Mouse (Mus musculus): ENCODE measurements around the gene Ints4. TPM values are rescaled to one million over a fixed set of nuclear protein-coding genes. Genes with fewer than 3 reads are reported as not detected.

Gene Ints4
- polyA plus RNA-seq, 1 experiment from 2014 or later = 40.8 TPM

DNA sequence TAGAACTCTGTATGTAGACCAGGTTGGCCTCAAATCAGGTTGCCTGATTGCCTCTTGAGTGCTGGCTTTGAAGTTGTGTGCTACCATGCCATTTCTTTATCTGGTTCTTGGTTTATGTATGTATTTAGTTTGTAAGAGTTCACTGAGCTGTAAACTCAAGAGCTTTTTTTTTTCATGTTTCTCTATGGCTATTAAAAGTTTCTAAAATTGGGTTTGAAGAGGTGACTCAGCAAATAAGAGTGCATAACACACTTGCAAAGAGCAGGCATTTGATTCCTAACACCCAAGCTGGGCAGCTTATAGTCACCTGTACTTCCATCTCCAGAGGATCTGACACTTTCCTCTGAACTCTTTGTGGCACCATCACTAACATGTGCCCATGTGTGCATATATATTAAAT is 14.3 kb downstream of the Ints4 start:
- Histone ChIP-seq H3K4me3 (ENCODE audit: low read length) (no peak overlapping the region), H3K4me2 (ENCODE audit: low read depth, low read length) (no peak overlapping the region), H3K9ac (ENCODE audit: low read length) (no peak overlapping the region), H3K36me3 (ENCODE audit: control insufficient read depth, insufficient read depth) (peaks cover 8% of the 10 kb centered on the region), H3K27ac (ENCODE audit: low read length) (no peak overlapping the region), H3K9me3 (replicated peaks; ENCODE audit: control insufficient read depth, low read length) (no peaks in the 10 kb centered on the region), H3K4me1 (ENCODE audit: control insufficient read depth, insufficient read depth, low read length) (peaks cover 3% of the 10 kb centered on the region; the same call in 1 of the 2 replicates), H3K27me3 (ENCODE audit: control insufficient read depth, insufficient read depth, low read length) (no peaks in the 10 kb centered on the region)
- ATAC-seq (replicated peaks; ENCODE audit: extremely low read depth, insufficient read depth, low FRiP score) = no peak

DNA sequence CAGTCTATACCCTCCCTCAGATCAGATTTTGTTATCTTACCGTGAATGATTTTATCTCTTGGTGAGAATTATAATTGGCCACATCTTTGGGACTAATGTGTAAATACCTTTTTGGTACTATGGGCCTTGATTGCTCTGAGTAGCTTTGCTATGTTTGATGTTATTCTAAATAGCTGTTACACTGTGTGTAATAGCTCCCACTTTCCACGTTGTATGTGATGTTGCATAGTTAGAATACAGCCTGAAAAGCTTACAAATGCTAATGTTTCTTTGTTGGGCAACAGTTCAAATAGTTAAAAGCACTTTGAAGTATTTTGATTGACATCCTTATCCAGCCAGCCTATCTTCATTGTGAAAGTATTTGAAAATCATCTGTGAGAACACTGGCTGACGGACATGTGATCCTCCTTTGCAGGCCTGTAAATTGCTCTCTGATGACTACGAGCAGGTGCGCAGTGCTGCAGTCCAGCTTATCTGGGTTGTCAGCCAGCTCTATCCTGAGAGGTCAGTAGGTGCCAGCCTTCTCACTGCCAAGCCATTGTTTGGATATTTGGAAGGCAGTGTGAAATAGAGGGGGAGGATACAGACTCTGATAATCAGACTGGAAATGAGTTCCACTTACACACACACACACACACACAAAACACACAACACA is 19.9 kb downstream of the Ints4 start:
- H3K27ac ChIP-seq (ENCODE audit: low read length) = peak overlapping the region; percentile 66
- peaks cover 7% of the 10 kb centered on the region for H3K4me1 ChIP-seq (ENCODE audit: control insufficient read depth, insufficient read depth, low read length)
- H3K9me3 ChIP-seq (replicated peaks; ENCODE audit: control insufficient read depth, low read length) = no peaks in the 10 kb centered on the region
- no peak overlapping the region for H3K9ac ChIP-seq (ENCODE audit: low read length)
- H3K36me3 ChIP-seq (ENCODE audit: control insufficient read depth, insufficient read depth) = peaks cover 3% of the 10 kb centered on the region; the same call in 1 of the 2 replicates
- ATAC-seq (replicated peaks; ENCODE audit: extremely low read depth, insufficient read depth, low FRiP score) = peak; percentile 87
- WGBS = 47% methylated on average over 5 of the region's 5 CpGs
- no peak overlapping the region for H3K4me2 ChIP-seq (ENCODE audit: low read depth, low read length)
- no peaks in the 10 kb centered on the region for H3K27me3 ChIP-seq (ENCODE audit: control insufficient read depth, insufficient read depth, low read length)
- no peak overlapping the region for H3K4me3 ChIP-seq (ENCODE audit: low read length)

DNA sequence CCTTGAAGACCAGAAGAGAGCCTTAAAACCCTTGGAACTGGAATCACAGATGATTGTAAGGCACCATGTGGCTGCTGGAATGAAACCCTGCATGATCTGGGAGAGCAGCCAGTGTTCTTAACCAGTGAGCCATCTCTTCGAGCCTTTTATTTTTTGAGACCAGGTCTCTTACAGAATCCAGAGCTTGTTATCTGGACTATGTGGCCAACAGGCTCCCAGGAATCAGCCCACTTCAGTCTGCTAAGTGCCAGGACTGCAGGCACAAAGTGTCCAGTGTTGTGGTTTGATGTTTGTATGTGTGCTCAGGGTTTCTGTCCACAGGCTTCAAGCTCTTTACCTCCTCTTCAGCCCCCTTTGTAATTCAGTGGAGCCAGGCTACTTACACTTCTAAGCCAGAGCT is 34.0 kb downstream of the Ints4 start:
- 46% methylated on average over 1 of the region's 1 CpGs for WGBS
- Histone ChIP-seq H3K9me3 (replicated peaks; ENCODE audit: control insufficient read depth, low read length) (no peaks in the 10 kb centered on the region), H3K4me3 (ENCODE audit: low read length) (no peak overlapping the region), H3K36me3 (ENCODE audit: control insufficient read depth, insufficient read depth) (peaks cover 32% of the 10 kb centered on the region), H3K27ac (ENCODE audit: low read length) (peak overlapping the region; percentile 84), H3K4me1 (ENCODE audit: control insufficient read depth, insufficient read depth, low read length) (peaks cover 5% of the 10 kb centered on the region), H3K4me2 (ENCODE audit: low read depth, low read length) (no peak overlapping the region), H3K9ac (ENCODE audit: low read length) (no peak overlapping the region), H3K27me3 (ENCODE audit: control insufficient read depth, insufficient read depth, low read length) (no peaks in the 10 kb centered on the region)
- ATAC-seq (replicated peaks; ENCODE audit: extremely low read depth, insufficient read depth, low FRiP score) = peak; percentile 89

DNA sequence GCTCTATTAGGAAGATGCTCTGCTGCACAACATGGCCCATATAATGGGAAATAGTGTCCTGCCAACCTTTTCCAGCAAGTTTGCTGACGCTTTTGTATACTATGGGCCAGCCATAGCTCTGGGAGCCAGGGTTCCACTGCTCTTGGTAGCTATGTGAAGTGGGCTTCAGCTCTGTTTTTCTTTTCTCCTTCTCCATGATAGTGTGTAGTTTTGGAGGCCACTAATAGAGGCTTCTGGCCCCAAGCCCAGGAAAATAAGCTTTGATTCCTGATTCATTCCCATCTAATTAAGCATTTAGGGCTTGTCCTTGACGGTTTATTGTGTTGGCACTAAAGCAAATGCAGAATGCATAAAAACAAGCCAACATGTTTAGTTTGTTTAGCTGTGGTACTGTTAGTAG is 39.2 kb downstream of the Ints4 start:
- no peak overlapping the region for H3K27ac ChIP-seq (ENCODE audit: low read length)
- no peak for ATAC-seq (replicated peaks; ENCODE audit: extremely low read depth, insufficient read depth, low FRiP score)
- no peaks in the 10 kb centered on the region for H3K9me3 ChIP-seq (replicated peaks; ENCODE audit: control insufficient read depth, low read length)
- no peak overlapping the region for H3K4me2 ChIP-seq (ENCODE audit: low read depth, low read length)
- H3K9ac ChIP-seq (ENCODE audit: low read length) = no peak overlapping the region
- peaks cover 24% of the 10 kb centered on the region for H3K36me3 ChIP-seq (ENCODE audit: control insufficient read depth, insufficient read depth)
- 86% methylated on average over 2 of the region's 2 CpGs for WGBS
- H3K4me1 ChIP-seq (ENCODE audit: control insufficient read depth, insufficient read depth, low read length) = no peaks in the 10 kb centered on the region; the same call in 1 of the 2 replicates
- H3K27me3 ChIP-seq (ENCODE audit: control insufficient read depth, insufficient read depth, low read length) = no peaks in the 10 kb centered on the region
- H3K4me3 ChIP-seq (ENCODE audit: low read length) = no peak overlapping the region

GRCm38 (mm10) chr7:97535531-97535930 is 54.8 kb downstream of the Ints4 start:
- Histone ChIP-seq H3K4me1 (ENCODE audit: control insufficient read depth, insufficient read depth, low read length) (no peaks in the 10 kb centered on the region), H3K27me3 (ENCODE audit: control insufficient read depth, insufficient read depth, low read length) (no peaks in the 10 kb centered on the region), H3K36me3 (ENCODE audit: control insufficient read depth, insufficient read depth) (peaks cover 52% of the 10 kb centered on the region), H3K27ac (ENCODE audit: low read length) (no peak overlapping the region), H3K4me2 (ENCODE audit: low read depth, low read length) (no peak overlapping the region), H3K4me3 (ENCODE audit: low read length) (no peak overlapping the region), H3K9me3 (replicated peaks; ENCODE audit: control insufficient read depth, low read length) (0 out of 2 replicates have a peak, but pooled peaks cover 3% of the 10 kb centered on the region), H3K9ac (ENCODE audit: low read length) (no peak overlapping the region)
- WGBS = 86% methylated on average over 5 of the region's 5 CpGs
- ATAC-seq (replicated peaks; ENCODE audit: extremely low read depth, insufficient read depth, low FRiP score) = no peak

DNA sequence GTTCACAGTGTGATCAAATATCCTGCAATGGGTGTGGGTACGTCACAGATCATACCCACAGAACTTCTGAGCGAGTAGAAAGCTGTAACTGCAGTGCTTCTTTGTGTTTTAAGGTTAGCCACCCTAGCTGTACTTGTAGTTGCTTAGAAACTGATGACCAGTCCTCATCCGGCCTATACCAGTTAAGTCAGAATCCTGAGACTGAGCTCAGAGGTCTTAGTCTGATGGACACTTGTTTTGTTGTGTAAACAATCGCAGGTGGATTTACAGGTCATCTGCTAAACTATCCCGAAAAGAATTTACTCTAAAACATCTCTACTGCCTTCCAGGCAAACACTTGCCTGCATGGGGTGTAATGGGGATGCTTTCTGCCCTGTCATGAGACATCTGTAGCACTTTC is 55.8 kb downstream of the Ints4 start:
- WGBS = 90% methylated on average over 5 of the region's 5 CpGs
- no peaks in the 10 kb centered on the region for H3K27me3 ChIP-seq (ENCODE audit: control insufficient read depth, insufficient read depth, low read length)
- no peak overlapping the region for H3K4me2 ChIP-seq (ENCODE audit: low read depth, low read length)
- ATAC-seq (replicated peaks; ENCODE audit: extremely low read depth, insufficient read depth, low FRiP score) = no peak
- no peaks in the 10 kb centered on the region for H3K9me3 ChIP-seq (replicated peaks; ENCODE audit: control insufficient read depth, low read length)
- no peak overlapping the region for H3K4me3 ChIP-seq (ENCODE audit: low read length)
- peaks cover 52% of the 10 kb centered on the region for H3K36me3 ChIP-seq (ENCODE audit: control insufficient read depth, insufficient read depth)
- no peaks in the 10 kb centered on the region for H3K4me1 ChIP-seq (ENCODE audit: control insufficient read depth, insufficient read depth, low read length)
- no peak overlapping the region for H3K9ac ChIP-seq (ENCODE audit: low read length)
- H3K27ac ChIP-seq (ENCODE audit: low read length) = no peak overlapping the region

DNA sequence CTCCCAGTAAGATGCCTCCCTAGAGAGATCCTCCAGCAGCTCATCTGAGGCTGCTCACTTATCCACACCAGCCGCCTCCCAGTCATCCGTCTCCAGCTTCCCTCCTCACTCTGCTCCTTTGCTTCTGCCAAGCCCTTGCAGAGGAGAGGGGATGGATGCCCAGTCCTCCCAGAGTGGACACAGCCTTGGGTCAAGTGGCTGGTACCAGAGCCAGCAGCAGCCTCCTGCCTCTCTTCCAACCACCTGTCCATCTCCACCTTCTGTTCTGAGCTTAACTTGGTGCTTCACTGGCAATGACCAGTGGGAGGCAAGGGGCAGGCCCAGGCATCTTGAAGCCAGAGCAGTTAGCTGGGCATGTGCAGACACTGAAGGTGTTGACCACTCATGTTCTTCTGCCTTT is 65.7 kb downstream of the Ints4 start:
- Histone ChIP-seq H3K9ac (ENCODE audit: low read length) (no peak overlapping the region), H3K36me3 (ENCODE audit: control insufficient read depth, insufficient read depth) (peaks cover 16% of the 10 kb centered on the region), H3K27ac (ENCODE audit: low read length) (no peak overlapping the region), H3K27me3 (ENCODE audit: control insufficient read depth, insufficient read depth, low read length) (no peaks in the 10 kb centered on the region), H3K9me3 (replicated peaks; ENCODE audit: control insufficient read depth, low read length) (no peaks in the 10 kb centered on the region), H3K4me1 (ENCODE audit: control insufficient read depth, insufficient read depth, low read length) (no peaks in the 10 kb centered on the region), H3K4me3 (ENCODE audit: low read length) (no peak overlapping the region), H3K4me2 (ENCODE audit: low read depth, low read length) (no peak overlapping the region)
- ATAC-seq (replicated peaks; ENCODE audit: extremely low read depth, insufficient read depth, low FRiP score) = no peak
- WGBS = 55% methylated on average over 2 of the region's 2 CpGs

DNA sequence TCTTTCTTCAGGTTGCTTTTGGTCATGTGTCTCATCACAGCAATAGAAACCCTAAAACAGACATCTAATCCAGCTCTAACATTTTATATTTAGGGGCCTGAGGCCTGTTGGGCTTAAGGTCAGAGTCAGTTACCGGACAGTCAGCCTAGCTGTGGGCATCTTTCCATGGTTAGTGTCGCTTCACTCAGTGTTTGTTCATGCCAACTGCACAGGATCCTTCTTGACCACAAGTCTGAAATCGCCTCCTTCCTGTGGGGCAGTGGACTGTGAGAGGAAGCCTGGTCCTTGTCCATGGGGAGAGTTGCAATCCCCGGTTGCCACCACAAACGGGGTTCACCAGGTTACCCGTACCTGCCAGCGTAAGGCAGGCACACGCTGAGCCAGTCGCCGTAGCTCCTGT is 68.5 kb downstream of the Ints4 start:
- Histone ChIP-seq H3K27ac (ENCODE audit: low read length) (no peak overlapping the region), H3K9ac (ENCODE audit: low read length) (no peak overlapping the region), H3K27me3 (ENCODE audit: control insufficient read depth, insufficient read depth, low read length) (no peaks in the 10 kb centered on the region), H3K9me3 (replicated peaks; ENCODE audit: control insufficient read depth, low read length) (no peaks in the 10 kb centered on the region), H3K4me1 (ENCODE audit: control insufficient read depth, insufficient read depth, low read length) (no peaks in the 10 kb centered on the region), H3K4me3 (ENCODE audit: low read length) (no peak overlapping the region), H3K36me3 (ENCODE audit: control insufficient read depth, insufficient read depth) (no peaks in the 10 kb centered on the region), H3K4me2 (ENCODE audit: low read depth, low read length) (no peak overlapping the region)
- no peak for ATAC-seq (replicated peaks; ENCODE audit: extremely low read depth, insufficient read depth, low FRiP score)
- WGBS = 88% methylated on average over 10 of the region's 10 CpGs

GRCm38 (mm10) chr7:97550673-97551072 is 69.9 kb downstream of the Ints4 start:
- no peaks in the 10 kb centered on the region for H3K4me1 ChIP-seq (ENCODE audit: control insufficient read depth, insufficient read depth, low read length)
- H3K9me3 ChIP-seq (replicated peaks; ENCODE audit: control insufficient read depth, low read length) = no peaks in the 10 kb centered on the region
- H3K27ac ChIP-seq (ENCODE audit: low read length) = no peak overlapping the region
- H3K9ac ChIP-seq (ENCODE audit: low read length) = no peak overlapping the region
- H3K4me2 ChIP-seq (ENCODE audit: low read depth, low read length) = no peak overlapping the region
- no peaks in the 10 kb centered on the region for H3K36me3 ChIP-seq (ENCODE audit: control insufficient read depth, insufficient read depth)
- no peak for ATAC-seq (replicated peaks; ENCODE audit: extremely low read depth, insufficient read depth, low FRiP score)
- no peaks in the 10 kb centered on the region for H3K27me3 ChIP-seq (ENCODE audit: control insufficient read depth, insufficient read depth, low read length)
- 78% methylated on average over 9 of the region's 9 CpGs for WGBS
- H3K4me3 ChIP-seq (ENCODE audit: low read length) = no peak overlapping the region

Data from heart, embryonic 16.5 days (tissue).